Mouse (Mus musculus) C2C12 (cell line): ENCODE measurements around the gene Efnb2. TPM values are rescaled to one million over a fixed set of nuclear protein-coding genes. Genes with fewer than 3 reads are reported as not detected.

ENCODE experiments used
- H3K27me3 ChIP-seq: one replicate; pipeline ENCODE4 v1.6.1; 2011; ENCODE audit not compliant: control insufficient read depth, insufficient read depth, insufficient read length
- H3K36me3 ChIP-seq: one replicate; pipeline ENCODE4 v1.6.1; 2011; ENCODE audit not compliant: control insufficient read depth, insufficient read depth
- H3K4me3 ChIP-seq: one replicate; pipeline ENCODE4 v1.5.1; 2011; ENCODE audit warnings: mild to moderate bottlenecking, control low read depth; ENCODE audit not compliant: poor library complexity, insufficient read depth, severe bottlenecking
- H3K79me2 ChIP-seq: one replicate; pipeline ENCODE4 v1.6.1; 2011; ENCODE audit not compliant: control insufficient read depth, insufficient read depth
- H3K79me3 ChIP-seq: one replicate; pipeline ENCODE4 v1.6.1; 2011; ENCODE audit warnings: low read depth, control low read depth
- H3ac ChIP-seq: one replicate; pipeline ENCODE3; 2011; ENCODE audit warnings: low read depth; ENCODE audit not compliant: control insufficient read depth, insufficient read length
- CEBPB ChIP-seq: IDR thresholded peaks from one replicate; pipeline ENCODE4 v1.6.1; 2011; ENCODE audit warnings: low read depth, mild to moderate bottlenecking, control low read depth, moderate library complexity
- CTCF ChIP-seq: IDR thresholded peaks from one replicate; pipeline ENCODE4 v1.5.1; 2011; ENCODE audit not compliant: control insufficient read depth, insufficient read depth, insufficient read length
- FOSL1 ChIP-seq: IDR thresholded peaks from one replicate; pipeline ENCODE4 v1.8.0; 2011; ENCODE audit warnings: mild to moderate bottlenecking, low read length; ENCODE audit not compliant: poor library complexity, insufficient read depth, severe bottlenecking
- MAX ChIP-seq: IDR thresholded peaks from one replicate; pipeline ENCODE4 v1.6.1; 2011; ENCODE audit warnings: mild to moderate bottlenecking, control low read depth
- MYOD1 ChIP-seq: IDR thresholded peaks from one replicate; pipeline ENCODE4 v1.6.1; 2011; ENCODE audit warnings: low read depth; ENCODE audit not compliant: control insufficient read depth, insufficient read length
- MYOG ChIP-seq: IDR thresholded peaks from one replicate; pipeline ENCODE4 v1.6.1; 2011; ENCODE audit not compliant: control insufficient read depth, insufficient read length; ENCODE audit errors: extremely low read depth
- USF1 ChIP-seq: IDR thresholded peaks from one replicate; pipeline ENCODE4 v1.6.1; 2011; ENCODE audit warnings: low read depth, mild to moderate bottlenecking, control low read depth, moderate library complexity
- polyA plus RNA-seq: library from polyadenylated mRNA; unstranded; fragments of >200 nt; fragmentation: generic; extraction: Trizol; gene quantifications from one replicate; pipeline ENCODE4 v1.2.1, GENCODE M21; 2012; ENCODE audit warnings: missing spikeins

The Efnb2 gene
- polyA plus RNA-seq, 1 experiment, result 15.1 TPM

GRCm38 (mm10) chr8:8593812-8594211, 67.2 kb downstream of the Efnb2 start:
- Histone ChIP-seq H3K36me3 (no peaks in the 10 kb centered on the region), H3K4me3 (no peak overlapping the region), H3K79me3 (no peaks in the 10 kb centered on the region), H3ac (no peak overlapping the region), H3K27me3 (no peaks in the 10 kb centered on the region), H3K79me2 (no peaks in the 10 kb centered on the region)
- no peak for TF ChIP-seq USF1
- TF ChIP-seq CTCF, result no peak
- TF ChIP-seq CEBPB, result no peak
- TF ChIP-seq MAX, result no peak
- TF ChIP-seq MYOD1, result no peak
- TF ChIP-seq FOSL1, result no peak
- no peak for TF ChIP-seq MYOG

- TF ChIP-seq USF1 (no peak), CEBPB (peak; percentile 39), MAX (no peak)
- Histone ChIP-seq H3K4me3 (no peak overlapping the region), H3K79me2 (no peaks in the 10 kb centered on the region), H3K79me3 (no peaks in the 10 kb centered on the region), H3K36me3 (no peaks in the 10 kb centered on the region), H3ac (no peak overlapping the region), H3K27me3 (no peaks in the 10 kb centered on the region)
Measured at GRCm38 (mm10) chr8:8593371-8593770, 67.7 kb downstream of the Efnb2 start.

- Histone ChIP-seq H3K4me3 (no peak overlapping the region), H3K79me3 (no peaks in the 10 kb centered on the region), H3K27me3 (no peaks in the 10 kb centered on the region), H3K79me2 (no peaks in the 10 kb centered on the region), H3K36me3 (no peaks in the 10 kb centered on the region), H3ac (no peak overlapping the region)
- TF ChIP-seq CEBPB, result no peak
- no peak for TF ChIP-seq USF1
- TF ChIP-seq FOSL1, result no peak
- no peak for TF ChIP-seq CTCF
- no peak for TF ChIP-seq MAX
- TF ChIP-seq MYOD1, result no peak
- TF ChIP-seq MYOG, result no peak
Measured at GRCm38 (mm10) chr8:8592331-8592730, 68.7 kb downstream of the Efnb2 start.

GRCm38 (mm10) chr8:8583981-8584377, 77.1 kb downstream of the Efnb2 start:
- Histone ChIP-seq H3K79me3 (no peaks in the 10 kb centered on the region), H3ac (no peak overlapping the region), H3K4me3 (no peak overlapping the region), H3K79me2 (no peaks in the 10 kb centered on the region), H3K27me3 (no peaks in the 10 kb centered on the region), H3K36me3 (no peaks in the 10 kb centered on the region)
- TF ChIP-seq MYOD1, result no peak

- Histone ChIP-seq H3ac (no peak overlapping the region), H3K79me3 (no peaks in the 10 kb centered on the region), H3K36me3 (no peaks in the 10 kb centered on the region), H3K27me3 (no peaks in the 10 kb centered on the region), H3K79me2 (no peaks in the 10 kb centered on the region), H3K4me3 (no peak overlapping the region)
- TF ChIP-seq MYOD1 (no peak), CTCF (no peak), MYOG (no peak), USF1 (no peak), CEBPB (no peak), MAX (no peak), FOSL1 (no peak)
Measured at GRCm38 (mm10) chr8:8583290-8583980, 77.6 kb downstream of the Efnb2 start.

GRCm38 (mm10) chr8:8577770-8578303, 83.2 kb downstream of the Efnb2 start:
- TF ChIP-seq MAX, result no peak
- TF ChIP-seq MYOD1, result no peak
- no peak for TF ChIP-seq FOSL1
- no peak for TF ChIP-seq USF1
- no peak for TF ChIP-seq MYOG
- TF ChIP-seq CTCF, result no peak
- no peak for TF ChIP-seq CEBPB
- H3ac ChIP-seq, result no peak overlapping the region
- H3K79me2 ChIP-seq, result no peaks in the 10 kb centered on the region
- no peak overlapping the region for H3K4me3 ChIP-seq
- H3K79me3 ChIP-seq, result no peaks in the 10 kb centered on the region
- H3K36me3 ChIP-seq, result no peaks in the 10 kb centered on the region
- no peaks in the 10 kb centered on the region for H3K27me3 ChIP-seq
